Mouse (Mus musculus): ENCODE results near the gene Ankrd66. TPM values are rescaled to one million over a fixed set of nuclear protein-coding genes. Genes with fewer than 3 reads are reported as not detected.
"Not testable (repeated sequence)": the region's sequence is repeated elsewhere in the genome, so short reads cannot be mapped to it uniquely, and the experiment has no call there.

The Ankrd66 gene
- polyA plus RNA-seq, 1 experiment from 2014 or later: 0.47 TPM

DNA sequence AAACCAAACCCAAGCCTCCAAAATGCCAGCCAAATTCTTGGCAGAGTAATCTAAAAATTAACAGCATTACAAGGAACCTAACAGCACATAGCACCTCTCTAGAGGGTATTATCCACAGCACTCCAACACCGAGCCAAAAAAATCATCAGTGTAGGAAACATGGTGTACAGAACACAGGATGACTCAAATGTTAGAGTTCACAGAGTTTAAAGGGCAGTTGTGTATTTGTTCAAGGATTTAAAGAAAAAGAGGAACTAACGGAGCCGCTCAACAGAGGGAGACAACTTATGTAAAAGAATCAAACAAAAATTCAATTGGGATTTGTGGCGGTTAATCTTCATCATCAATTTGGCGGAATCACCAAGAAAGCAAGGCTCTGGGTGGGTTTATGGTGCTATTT is 47.9 kb downstream of the Ankrd66 start:
- H3K9ac ChIP-seq: no peak overlapping the region
- H3K9me3 ChIP-seq (replicated peaks): no peaks in the 10 kb centered on the region
- no peaks in the 10 kb centered on the region for H3K36me3 ChIP-seq
- H3K27ac ChIP-seq: no peak overlapping the region
- no peaks in the 10 kb centered on the region for H3K4me1 ChIP-seq
- ATAC-seq (replicated peaks; ENCODE audit: low FRiP score): no peak
- no peaks in the 10 kb centered on the region for H3K27me3 ChIP-seq
- H3K4me3 ChIP-seq (replicated peaks): no peak overlapping the region
- WGBS: 94% methylated on average over 5 of the region's 5 CpGs
- H3K4me2 ChIP-seq: no peak overlapping the region

DNA sequence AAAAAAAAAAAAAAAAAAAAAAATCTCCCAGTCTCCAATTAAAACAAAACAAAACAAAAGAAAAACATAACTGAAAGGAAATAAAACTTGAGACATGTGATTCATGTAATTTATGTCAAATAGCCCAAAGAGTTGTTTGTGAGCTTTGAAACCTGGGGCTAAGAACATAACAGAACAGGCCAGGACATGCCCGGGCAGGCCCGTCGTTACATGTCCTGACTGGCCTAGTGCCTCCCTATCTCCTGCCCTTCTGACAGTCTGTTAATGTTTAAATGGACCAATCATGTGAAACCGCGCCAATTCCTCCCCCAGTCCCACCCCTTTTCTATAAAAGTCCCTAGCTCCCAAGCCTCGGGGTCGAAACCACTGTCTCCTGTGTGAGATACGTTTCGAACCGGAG is 53.1 kb downstream of the Ankrd66 start:
- not testable (repeated sequence) for H3K36me3 ChIP-seq; H3K27ac ChIP-seq; ATAC-seq (replicated peaks; ENCODE audit: low FRiP score); H3K4me1 ChIP-seq; H3K9me3 ChIP-seq (replicated peaks); H3K9ac ChIP-seq; H3K27me3 ChIP-seq; H3K4me3 ChIP-seq (replicated peaks); H3K4me2 ChIP-seq
- WGBS: 82% methylated on average over 10 of the region's 10 CpGs

DNA sequence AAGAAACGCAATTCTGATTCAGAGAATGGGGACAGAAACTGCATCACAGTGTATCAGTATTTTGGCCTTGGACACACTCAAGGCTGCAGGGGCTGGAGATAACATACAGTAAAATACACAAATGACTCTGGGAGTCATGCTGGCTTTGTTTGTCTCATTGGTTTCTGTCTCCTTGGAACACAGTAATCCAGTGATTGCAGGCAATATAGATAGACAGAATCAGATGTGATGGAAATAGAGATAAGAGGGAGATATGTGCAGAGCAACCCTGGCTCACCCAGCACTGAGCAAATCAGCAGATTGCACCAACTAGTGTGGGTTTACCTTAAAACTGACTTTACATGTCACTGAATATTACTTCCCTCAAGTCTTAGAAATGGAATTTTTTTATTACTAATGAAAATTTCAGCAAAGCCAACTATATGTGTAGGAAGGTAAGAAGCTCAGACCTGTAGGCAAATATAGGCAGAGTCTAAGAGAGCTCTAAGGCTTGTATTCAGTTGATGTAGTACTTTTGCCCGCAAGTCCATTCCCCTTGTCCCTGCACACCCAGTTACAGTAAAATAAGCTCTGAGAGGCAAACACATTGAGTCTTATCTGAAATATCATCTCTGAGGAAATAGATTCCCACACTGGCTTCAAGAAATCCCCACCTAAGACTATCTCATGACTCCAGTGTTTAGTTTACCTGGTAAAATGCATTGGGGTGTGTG is 54.8 kb downstream of the Ankrd66 start:
- 84% methylated on average over 2 of the region's 2 CpGs for WGBS
- no peak for ATAC-seq (replicated peaks; ENCODE audit: low FRiP score)
- peaks cover 2% of the 10 kb centered on the region; the same call in 1 of the 2 replicates for H3K4me1 ChIP-seq
- H3K4me2 ChIP-seq: no peak overlapping the region
- H3K4me3 ChIP-seq (replicated peaks): no peak overlapping the region
- no peaks in the 10 kb centered on the region for H3K9me3 ChIP-seq (replicated peaks)
- no peaks in the 10 kb centered on the region for H3K27me3 ChIP-seq
- H3K27ac ChIP-seq: no peak overlapping the region
- no peaks in the 10 kb centered on the region for H3K36me3 ChIP-seq
- H3K9ac ChIP-seq: no peak overlapping the region

DNA sequence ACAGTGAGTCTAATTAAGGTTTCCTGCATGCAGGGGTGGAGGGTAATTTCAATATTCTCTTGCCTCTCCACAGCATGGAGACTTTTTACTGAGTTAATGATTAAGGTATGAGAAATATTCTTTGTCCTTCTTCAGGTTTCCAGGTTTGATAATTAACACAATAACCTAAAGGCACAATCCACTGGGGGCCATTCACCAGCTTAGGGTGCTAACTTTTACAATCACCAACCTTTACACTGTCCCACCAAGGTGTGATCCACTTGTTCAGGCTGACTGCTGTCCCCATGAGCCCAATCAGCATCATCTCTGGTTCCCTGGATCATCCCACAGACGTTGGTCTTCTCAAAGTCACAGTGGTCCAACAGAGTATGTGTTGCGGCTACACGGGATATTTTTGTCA is 57.5 kb downstream of the Ankrd66 start:
- no peak overlapping the region for H3K9ac ChIP-seq
- 0 out of 2 replicates have a peak overlapping the region, but pooled peaks have one; percentile 62 for H3K27ac ChIP-seq
- H3K27me3 ChIP-seq: no peaks in the 10 kb centered on the region
- WGBS: 76% methylated on average over 3 of the region's 3 CpGs
- no peak overlapping the region for H3K4me2 ChIP-seq
- H3K4me3 ChIP-seq (replicated peaks): no peak overlapping the region
- H3K36me3 ChIP-seq: no peaks in the 10 kb centered on the region
- no peaks in the 10 kb centered on the region for H3K9me3 ChIP-seq (replicated peaks)
- 0 out of 2 replicates have a peak, but pooled peaks have one; percentile 56 for ATAC-seq (replicated peaks; ENCODE audit: low FRiP score)
- H3K4me1 ChIP-seq: peaks cover 2% of the 10 kb centered on the region; the same call in 1 of the 2 replicates

Other genes with a start within 250 kb of the Ankrd66 start
- gene Adgrf5, start 183.2 kb downstream of the Ankrd66 start, polyA plus RNA-seq (2015; fragmentation: Nextera tagmentation; extraction: Ambion mirVana): 21.6 and 21.8 TPM in 2 replicates
- 37.4 TPM in 2 replicates for gene Mep1a, start 40.8 kb downstream of the Ankrd66 start, polyA plus RNA-seq (2015; fragmentation: Nextera tagmentation; extraction: Ambion mirVana)
- 66.6 and 67.2 TPM in 2 replicates for gene Pla2g7, start 24.5 kb upstream of the Ankrd66 start, polyA plus RNA-seq (2015; fragmentation: Nextera tagmentation; extraction: Ambion mirVana)
- gene Tdrd6, start 86.7 kb upstream of the Ankrd66 start, polyA plus RNA-seq (2015; fragmentation: Nextera tagmentation; extraction: Ambion mirVana): 0.03 TPM in 1 of 2 replicates, not detected in the other
- 17.8 and 22.6 TPM in 2 replicates for gene Slc25a27, start 123.6 kb upstream of the Ankrd66 start, polyA plus RNA-seq (2015; fragmentation: Nextera tagmentation; extraction: Ambion mirVana)
- 24.8 and 27.3 TPM in 2 replicates for gene Cyp39a1, start 123.8 kb upstream of the Ankrd66 start, polyA plus RNA-seq (2015; fragmentation: Nextera tagmentation; extraction: Ambion mirVana)